Mouse (Mus musculus) retina, embryonic 14.5 days (tissue): ENCODE results near the gene Tssk1.

ENCODE experiments used
- DNase-seq: peaks from one replicate; pipeline ENCODE4 v3.0.0-alpha.2; 2015; ENCODE audit warnings: low spot score

Tssk1 gene

GRCm38 (mm10) chr16:17893923-17894322 is at the start of gene Tssk1:
Gene Tssk1 (plus strand): TSS chr16:17894223.
- no peak for DNase-seq

DNA sequence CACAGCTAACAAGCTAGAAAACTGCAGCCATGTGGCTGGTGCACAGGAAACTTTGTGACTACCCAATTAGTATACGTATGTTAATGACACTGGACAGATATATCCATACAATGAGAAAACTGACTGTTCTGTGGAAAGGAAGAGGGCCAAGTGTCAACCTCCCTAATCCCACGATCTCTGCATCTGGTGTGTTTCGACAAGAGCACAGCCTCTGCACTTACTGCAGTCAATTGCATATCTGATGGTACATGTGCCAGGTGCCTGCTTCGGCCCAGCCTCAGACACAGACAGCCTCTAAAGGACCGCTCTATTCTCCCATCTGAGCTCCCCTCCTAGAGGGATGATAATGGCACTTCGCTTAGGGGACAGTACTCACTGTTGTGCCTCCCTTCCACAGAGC is 45.6 kb upstream of the Tssk1 start:
- DNase-seq = no peak

GRCm38 (mm10) chr16:17848928-17849327 is 45.1 kb upstream of the Tssk1 start:
- DNase-seq = peak; percentile 93

GRCm38 (mm10) chr16:17849486-17849885 is 44.5 kb upstream of the Tssk1 start:
- no peak for DNase-seq

- no peak for DNase-seq
Observed at GRCm38 (mm10) chr16:17851331-17851730, 42.7 kb upstream of the Tssk1 start.

DNA sequence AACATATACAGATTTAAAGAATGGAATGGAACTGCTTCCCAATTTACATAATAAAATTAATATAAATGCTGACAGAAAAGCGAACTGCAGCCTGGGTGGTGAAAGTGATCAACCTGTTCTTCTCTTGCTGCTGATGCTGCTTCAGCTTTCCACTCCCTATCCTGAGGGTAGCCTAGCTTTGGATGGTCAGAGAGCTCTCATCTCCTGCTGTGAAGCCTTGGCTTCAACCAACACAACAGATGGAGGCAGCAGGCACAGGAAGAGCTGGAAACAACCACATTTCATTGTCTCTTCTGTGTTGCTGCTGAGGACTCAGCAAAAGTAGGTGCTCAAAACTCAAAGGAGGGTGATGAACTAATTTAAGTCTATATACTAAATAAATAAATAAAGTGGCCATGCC is 42.2 kb upstream of the Tssk1 start:
- no peak for DNase-seq

DNA sequence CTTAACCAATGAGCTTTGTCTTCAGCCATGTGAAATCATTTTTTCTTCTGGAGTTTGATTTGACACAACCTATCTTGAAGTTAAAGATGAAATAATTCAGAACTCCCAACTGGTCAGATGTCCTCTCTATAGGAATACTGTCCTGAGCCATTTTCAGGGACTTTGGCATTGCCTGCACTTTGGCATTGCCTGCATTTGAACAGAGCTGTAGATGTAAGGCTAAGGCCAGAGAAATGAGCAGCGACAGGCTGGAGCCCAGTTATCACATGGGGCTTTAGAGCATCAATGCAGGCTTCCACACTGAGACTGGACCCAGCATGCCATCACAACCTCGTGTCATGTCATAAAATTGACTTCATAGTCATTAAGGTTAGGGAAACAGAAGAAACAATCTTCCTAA is 40.8 kb upstream of the Tssk1 start:
- no peak for DNase-seq

- no peak for DNase-seq
Observed at GRCm38 (mm10) chr16:17857157-17857556, 36.9 kb upstream of the Tssk1 start.

- peak; percentile 55 for DNase-seq
Observed at GRCm38 (mm10) chr16:17858592-17858991, 35.4 kb upstream of the Tssk1 start.

DNA sequence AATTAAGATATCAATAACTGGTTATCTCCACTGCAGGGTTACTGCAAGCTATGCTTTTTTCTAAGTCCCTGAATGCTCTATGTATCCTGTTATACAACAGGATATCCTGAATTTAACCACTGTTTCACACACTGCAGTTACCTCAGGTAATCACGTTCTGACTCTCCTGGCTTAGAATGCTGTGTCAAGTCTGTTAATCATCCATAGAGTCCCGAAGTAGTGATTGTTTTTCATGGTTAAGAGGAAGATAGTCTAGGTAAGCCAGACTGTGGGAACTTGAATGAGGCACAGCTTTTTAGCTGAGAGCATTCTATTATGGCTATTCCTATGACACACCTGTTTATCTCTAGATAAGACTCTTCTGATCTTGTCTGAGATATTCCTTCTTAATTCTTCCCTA is 28.7 kb upstream of the Tssk1 start:
- DNase-seq = no peak

DNA sequence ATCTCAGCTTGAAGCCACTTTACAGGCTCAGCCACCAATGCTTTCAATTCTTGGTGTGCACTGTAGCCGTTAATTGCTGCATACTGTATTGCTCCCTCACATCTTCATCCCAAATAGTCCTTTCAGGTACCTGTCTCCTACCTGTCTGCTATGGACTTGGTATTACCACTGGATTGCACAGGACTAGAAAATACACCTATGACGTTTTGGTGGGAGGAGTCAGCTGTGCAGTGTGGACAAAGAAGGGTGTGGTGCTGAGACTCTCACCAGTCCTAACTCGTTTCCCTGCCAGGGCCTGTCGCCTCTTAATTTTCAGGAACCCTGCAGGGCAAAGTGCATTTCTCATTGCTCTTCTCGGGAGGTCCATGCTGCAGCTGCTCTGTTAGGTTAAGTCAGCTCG is 28.3 kb upstream of the Tssk1 start:
- no peak for DNase-seq

GRCm38 (mm10) chr16:17871248-17871647 is 22.8 kb upstream of the Tssk1 start:
- DNase-seq = no peak

DNA sequence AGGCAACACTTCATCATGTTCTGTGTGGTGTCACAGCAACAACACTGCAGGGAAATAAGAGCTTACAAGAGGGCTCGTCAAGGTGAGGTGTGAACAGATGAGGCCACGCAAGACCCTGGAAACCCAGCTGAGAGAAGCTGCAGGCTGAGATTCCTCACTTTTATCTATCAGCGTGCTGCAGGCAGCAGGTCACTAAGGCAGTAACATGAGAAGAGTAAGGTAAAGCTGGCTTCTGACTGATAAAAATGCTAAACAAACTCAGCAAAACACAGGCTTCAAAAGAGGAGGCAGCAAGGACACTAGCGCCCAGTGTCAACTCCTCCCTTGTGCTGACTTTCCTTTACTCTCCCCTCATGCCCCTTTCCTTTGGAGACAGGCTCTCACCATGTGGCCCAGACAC is 21.0 kb upstream of the Tssk1 start:
- no peak for DNase-seq

DNA sequence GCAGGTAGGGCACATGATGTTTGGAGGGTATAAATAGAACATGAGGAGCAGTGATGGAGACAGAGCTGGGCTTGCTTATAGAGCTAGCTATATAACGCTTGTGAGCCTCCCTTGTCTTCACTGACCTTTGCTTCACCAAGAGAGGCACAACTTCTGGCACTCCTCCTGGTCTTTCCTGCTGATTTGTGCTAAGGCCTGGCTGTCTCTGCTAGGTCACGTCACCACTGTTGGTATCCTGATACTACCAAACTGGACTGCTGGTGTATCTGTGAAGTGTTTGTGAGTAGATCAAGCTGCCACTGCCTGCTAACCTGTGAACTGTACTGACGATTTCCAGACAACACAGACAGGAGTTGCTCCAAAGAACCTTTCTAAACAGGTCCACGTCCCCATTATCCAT is 18.8 kb upstream of the Tssk1 start:
- DNase-seq = no peak

GRCm38 (mm10) chr16:17876096-17876495 is 17.9 kb upstream of the Tssk1 start:
- no peak for DNase-seq

GRCm38 (mm10) chr16:17879571-17879970 is 14.5 kb upstream of the Tssk1 start:
- DNase-seq = no peak

- no peak for DNase-seq
Observed at GRCm38 (mm10) chr16:17882196-17882595, 11.8 kb upstream of the Tssk1 start.

- DNase-seq = no peak
Observed at GRCm38 (mm10) chr16:17884116-17884515, 9.9 kb upstream of the Tssk1 start.

GRCm38 (mm10) chr16:17889689-17890341 is 4.2 kb upstream of the Tssk1 start:
- DNase-seq = no peak

DNA sequence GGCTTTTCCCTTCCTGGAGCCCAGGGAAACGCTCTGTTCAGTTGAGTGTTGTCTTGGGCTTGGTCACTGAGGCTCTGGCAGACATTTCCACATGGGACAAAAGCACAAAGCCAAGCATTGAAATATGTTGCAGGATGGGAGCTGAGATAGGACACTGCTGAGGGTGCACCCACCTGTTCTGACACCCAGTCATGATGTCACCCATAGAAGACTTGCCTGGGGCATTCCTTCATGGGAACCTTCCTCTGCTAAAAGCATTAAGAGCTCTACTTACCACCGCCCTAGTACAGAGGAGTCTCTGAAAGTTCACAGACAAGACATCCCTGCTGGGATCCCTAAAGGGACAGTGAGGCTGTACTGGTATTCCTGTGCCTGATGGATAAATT is 3.7 kb upstream of the Tssk1 start:
- DNase-seq = no peak

GRCm38 (mm10) chr16:17890917-17891566 is 3.0 kb upstream of the Tssk1 start:
- DNase-seq = peak; percentile 55

DNA sequence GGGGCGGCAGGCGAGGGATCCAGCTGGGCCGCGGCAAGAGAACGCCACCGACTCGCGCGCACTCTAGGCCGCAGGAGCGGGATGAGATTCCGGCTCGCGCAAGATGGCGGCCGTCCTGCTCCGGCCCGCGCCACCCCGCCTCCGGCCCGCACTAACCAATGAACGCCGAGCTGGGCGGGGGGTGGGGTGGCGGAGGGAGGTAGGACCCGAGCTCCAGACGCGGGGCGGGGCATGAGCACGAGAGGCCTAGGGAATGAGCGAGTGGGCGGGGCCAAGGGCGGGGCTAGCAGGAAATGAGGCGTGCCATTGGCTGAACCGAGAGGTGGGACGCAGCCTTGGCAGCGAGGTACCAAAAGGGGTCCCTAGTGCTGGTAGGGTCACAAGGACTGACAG is 2.5 kb upstream of the Tssk1 start, which contains the start of gene Gm20518:
Gene Gm20518 (minus strand): TSS at position 105 of the 393 bp plus-strand sequence.
- DNase-seq = peak; percentile 100

DNA sequence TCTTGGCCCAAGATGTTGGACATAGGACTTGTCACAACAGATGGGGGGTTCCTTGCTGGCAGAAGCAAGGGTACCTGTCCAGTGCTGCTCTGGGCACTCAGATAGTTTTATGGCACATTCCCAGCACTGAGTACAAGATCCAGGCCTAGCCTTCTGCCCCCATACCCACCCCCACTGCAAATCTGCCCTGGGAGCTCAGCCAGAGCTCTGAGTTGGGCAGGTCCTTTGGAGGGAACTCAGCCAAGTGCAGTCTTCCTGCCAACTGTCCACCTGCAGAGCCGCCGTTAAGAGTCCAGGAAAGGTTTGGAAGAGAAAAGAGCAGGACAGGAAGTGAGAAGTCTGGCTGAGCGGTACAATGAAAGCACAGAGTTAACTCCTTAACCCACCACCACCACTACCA is 1.4 kb upstream of the Tssk1 start:
- DNase-seq = no peak

GRCm38 (mm10) chr16:17896091-17896490 is 2.1 kb downstream of the Tssk1 start:
- DNase-seq = no peak
